Mouse (Mus musculus) v-Abl transformed pro-B cells (cell line): Measurements from ENCODE around the gene Tbc1d23.

Experiments used
- in situ Hi-C, 2 experiments: fragments of 400-800 bp; cut with MboI; formaldehyde crosslinking; loops; one replicate each; pipeline ENCODE4 v1.15.1; 2025; ENCODE audit not compliant: unreplicated experiment in 2 of 2

Tbc1d23 gene

GRCm38 (mm10) chr16:57120913-57121815 lies 110.1 kb downstream of the Tbc1d23 start, which contains the start of gene Tomm70a:
Gene Tomm70a (plus strand): TSS chr16:57121703.
- in situ Hi-C loops, result loop anchor here (5.0 to 25.0 kb wide), 4 partner anchors 46 to 1609 kb away; partner anchors contain the start of gene Nit2 (in 1 of the 2)
